Comparison of ENCODE assay signal across 8 mouse cellular contexts in genomic region chr3:149845083-149845825, GRCm38 (mm10).
DNase-seq lines count a peak whose midpoint lies in the region; ATAC-seq and TF ChIP-seq lines count a peak whose summit lies in the region.

No protein-coding gene starts in this region.

- no peaks in the 10 kb centered on the region for H3K27me3 ChIP-seq in kidney, adult 2 months (replicated peaks; ENCODE audit: control insufficient read depth, insufficient read depth, low read length)
- peaks cover 24% of the 10 kb centered on the region for H3K27me3 ChIP-seq in forebrain, embryonic 10.5 days (ENCODE audit: poor library complexity, severe bottlenecking)
- no peaks in the 10 kb centered on the region for H3K27me3 ChIP-seq in hindbrain, postnatal 0 days (ENCODE audit: insufficient read depth, low read length)
- no peaks in the 10 kb centered on the region for H3K27me3 ChIP-seq in liver, embryonic 11.5 days (replicated peaks; ENCODE audit: control insufficient read depth, insufficient read depth, low read length)
- H3K27me3 ChIP-seq in thymus, adult 2 months (ENCODE audit: control insufficient read depth, insufficient read depth, low read length) = no peaks in the 10 kb centered on the region

- H3K9ac ChIP-seq in hindbrain, postnatal 0 days (replicated peaks; ENCODE audit: low read length) = no peak overlapping the region
- no peak overlapping the region for H3K9ac ChIP-seq in liver, embryonic 11.5 days (ENCODE audit: low read depth, low read length)

- H3K4me3 ChIP-seq in kidney, adult 2 months (ENCODE audit: insufficient read depth, low read depth, low read length) = no peak overlapping the region
- peak overlapping the region; percentile 34 for H3K4me3 ChIP-seq in forebrain, embryonic 10.5 days
- H3K4me3 ChIP-seq in hindbrain, postnatal 0 days (ENCODE audit: low read length) = peak overlapping the region; percentile 7
- H3K4me3 ChIP-seq in liver, embryonic 11.5 days (ENCODE audit: low read depth, low read length) = no peak overlapping the region
- no peak overlapping the region for H3K4me3 ChIP-seq in thymus, adult 2 months (ENCODE audit: control insufficient read depth, insufficient read depth, low read length)

- no peaks in the 10 kb centered on the region for H3K4me1 ChIP-seq in kidney, adult 2 months (ENCODE audit: control insufficient read depth, insufficient read depth, low read length)
- peaks cover 26% of the 10 kb centered on the region for H3K4me1 ChIP-seq in forebrain, embryonic 10.5 days
- no peaks in the 10 kb centered on the region for H3K4me1 ChIP-seq in hindbrain, postnatal 0 days (ENCODE audit: insufficient read depth, low read length)
- no peaks in the 10 kb centered on the region; the same call in 1 of the 2 replicates for H3K4me1 ChIP-seq in liver, embryonic 11.5 days (replicated peaks; ENCODE audit: control insufficient read depth, insufficient read depth, low read length)
- H3K4me1 ChIP-seq in thymus, adult 2 months (replicated peaks; ENCODE audit: control insufficient read depth, insufficient read depth, low read length) = no peaks in the 10 kb centered on the region

- no peaks in the 10 kb centered on the region for H3K9me3 ChIP-seq in forebrain, embryonic 10.5 days
- H3K9me3 ChIP-seq in hindbrain, postnatal 0 days (ENCODE audit: low read length) = no peaks in the 10 kb centered on the region
- H3K9me3 ChIP-seq in liver, embryonic 11.5 days (ENCODE audit: control insufficient read depth, low read length) = no peaks in the 10 kb centered on the region

- peak overlapping the region; percentile 56 for H3K4me2 ChIP-seq in hindbrain, postnatal 0 days (ENCODE audit: low read depth, low read length)
- peak overlapping the region; percentile 46 for H3K4me2 ChIP-seq in liver, embryonic 11.5 days

- no peak for TF ChIP-seq CTCF in kidney, adult 2 months (conservative IDR thresholded peaks at IDR 0.05; ENCODE audit: insufficient read depth, insufficient read length, low read depth, low read length)
- TF ChIP-seq CTCF in hindbrain, postnatal 0 days (IDR thresholded peaks at IDR 0.05; ENCODE audit: low read depth) = no peak
- TF ChIP-seq CTCF in thymus, adult 2 months (IDR thresholded peaks at IDR 0.05; ENCODE audit: borderline replicate concordance, control insufficient read depth, extremely low read depth, insufficient read depth, low read length, poor library complexity) = no peak

- peak; percentile 43; the same call in 1 of the 2 replicates for ATAC-seq in hindbrain, postnatal 0 days
- ATAC-seq in liver, embryonic 11.5 days (replicated peaks; ENCODE audit: low FRiP score) = no peak
- ATAC-seq in monocyte, adult 5-6 weeks (replicated peaks; ENCODE audit: insufficient number of reproducible peaks, low FRiP score, low TSS enrichment, poor library complexity, severe bottlenecking) = no peak

- no peak overlapping the region for H3K27ac ChIP-seq in kidney, adult 2 months (ENCODE audit: insufficient read depth, low read depth, low read length)
- peak overlapping the region; percentile 67 for H3K27ac ChIP-seq in forebrain, embryonic 10.5 days
- no peak overlapping the region for H3K27ac ChIP-seq in hindbrain, postnatal 0 days
- H3K27ac ChIP-seq in liver, embryonic 11.5 days (ENCODE audit: low read depth, low read length) = no peak overlapping the region
- no peak overlapping the region for H3K27ac ChIP-seq in thymus, adult 2 months (ENCODE audit: control insufficient read depth, insufficient read depth, low read length)

- DNase-seq in kidney, postnatal 10 days = peak; percentile 8
- no peak for DNase-seq in kidney, adult 2 months
- peak; percentile 35 for DNase-seq in forebrain, embryonic 10.5 days (ENCODE audit: extremely low spot score, low spot score)
- DNase-seq in hindbrain, postnatal 0 days (ENCODE audit: low spot score) = peak; percentile 62
- DNase-seq in liver, embryonic 11.5 days (ENCODE audit: low spot score) = peak; percentile 34
- DNase-seq in right cerebral cortex, postnatal 10 days (ENCODE audit: low spot score in 2 of 2) = peak; percentile 36 to 43
- no peak for DNase-seq in thymus, adult 2 months

- WGBS in kidney, adult 2 months = 15% methylated on average over 18 of the region's 18 CpGs
- 10% methylated on average over 18 of the region's 18 CpGs for WGBS in forebrain, embryonic 10.5 days
- 14% methylated on average over 18 of the region's 18 CpGs for WGBS in hindbrain, postnatal 0 days
- 17% methylated on average over 18 of the region's 18 CpGs for WGBS in liver, embryonic 11.5 days
- WGBS in thymus, adult 2 months = 10% methylated on average over 18 of the region's 18 CpGs

- no peak for TF ChIP-seq POLR2A in kidney, adult 2 months (IDR thresholded peaks at IDR 0.05; ENCODE audit: low read depth, low read length)
- TF ChIP-seq POLR2A in thymus, adult 2 months (IDR thresholded peaks at IDR 0.05; ENCODE audit: control insufficient read depth, extremely low read depth, insufficient read depth, low read length, poor library complexity) = no peak

- no peaks in the 10 kb centered on the region for H3K36me3 ChIP-seq in kidney, adult 2 months (ENCODE audit: control insufficient read depth, insufficient read depth, low read length)
- no peaks in the 10 kb centered on the region for H3K36me3 ChIP-seq in forebrain, embryonic 10.5 days (replicated peaks)
- H3K36me3 ChIP-seq in hindbrain, postnatal 0 days (ENCODE audit: insufficient read depth, low read length) = no peaks in the 10 kb centered on the region
- no peaks in the 10 kb centered on the region for H3K36me3 ChIP-seq in liver, embryonic 11.5 days (ENCODE audit: control insufficient read depth, insufficient read depth, low read length)
- no peaks in the 10 kb centered on the region for H3K36me3 ChIP-seq in thymus, adult 2 months (ENCODE audit: control insufficient read depth, insufficient read depth, low read length)

Comparison
In these comparisons a context has a peak if more than half of its experiments do, and no peak if none do; other contexts are left out.
1. DNase-seq: peak in kidney, postnatal 10 days (single experiment), forebrain, embryonic 10.5 days (single experiment), hindbrain, postnatal 0 days (single experiment), liver, embryonic 11.5 days (single experiment) and right cerebral cortex, postnatal 10 days (2 of 2); none in kidney, adult 2 months (single experiment) and thymus, adult 2 months (single experiment).
2. H3K4me3 ChIP-seq: peak in forebrain, embryonic 10.5 days (single experiment) and hindbrain, postnatal 0 days (single experiment); none in kidney, adult 2 months (single experiment), liver, embryonic 11.5 days (single experiment) and thymus, adult 2 months (single experiment).